Mouse (Mus musculus): ENCODE results near the gene Irf2bp1. TPM values are rescaled to one million over a fixed set of nuclear protein-coding genes. Genes with fewer than 3 reads are reported as not detected.

Irf2bp1 gene
- polyA plus RNA-seq (2012; ENCODE audit: insufficient read depth, insufficient read length, missing spikeins): 7.9 and 11.4 TPM in 2 replicates

- peaks cover 11% of the 10 kb centered on the region for H3K4me1 ChIP-seq (ENCODE audit: control insufficient read depth, insufficient read depth, insufficient read length, low read length)
- peak within 1 kb of the TSS; percentile 82 for H3K27ac ChIP-seq (replicated peaks; ENCODE audit: low read depth, low read length)
- peak within 1 kb of the TSS; percentile 93 for H3K4me3 ChIP-seq (ENCODE audit: insufficient read depth, low read depth, low read length)
These were observed at the start of gene Irf2bp1 for GRCm38 (mm10) chr7:19003902-19004630. Irf2bp1 (plus strand) TSS chr7:19004044.

- peak overlapping the region; percentile 99 for H3K27ac ChIP-seq (replicated peaks; ENCODE audit: low read depth, low read length)
- H3K4me3 ChIP-seq (ENCODE audit: insufficient read depth, low read depth, low read length): peak overlapping the region; percentile 80
- H3K4me1 ChIP-seq (ENCODE audit: control insufficient read depth, insufficient read depth, insufficient read length, low read length): peaks cover 12% of the 10 kb centered on the region
These were observed 46.1 kb upstream of the Irf2bp1 start for GRCm38 (mm10) chr7:18957569-18958383.

- H3K4me1 ChIP-seq (ENCODE audit: control insufficient read depth, insufficient read depth, insufficient read length, low read length): peaks cover 12% of the 10 kb centered on the region
- H3K27ac ChIP-seq (replicated peaks; ENCODE audit: low read depth, low read length): peak overlapping the region; percentile 99
- peak overlapping the region; percentile 80 for H3K4me3 ChIP-seq (ENCODE audit: insufficient read depth, low read depth, low read length)
These were observed 45.5 kb upstream of the Irf2bp1 start for GRCm38 (mm10) chr7:18958384-18958766.

- Histone ChIP-seq H3K27ac (replicated peaks; ENCODE audit: low read depth, low read length) (peak overlapping the region; percentile 99), H3K4me3 (ENCODE audit: insufficient read depth, low read depth, low read length) (peak overlapping the region; percentile 80), H3K4me1 (ENCODE audit: control insufficient read depth, insufficient read depth, insufficient read length, low read length) (peaks cover 12% of the 10 kb centered on the region)
These were observed 44.4 kb upstream of the Irf2bp1 start for GRCm38 (mm10) chr7:18959446-18959845.

- Histone ChIP-seq H3K27ac (replicated peaks; ENCODE audit: low read depth, low read length) (no peak overlapping the region), H3K4me3 (ENCODE audit: insufficient read depth, low read depth, low read length) (no peak overlapping the region), H3K4me1 (ENCODE audit: control insufficient read depth, insufficient read depth, insufficient read length, low read length) (peaks cover 14% of the 10 kb centered on the region)
These were observed 41.6 kb upstream of the Irf2bp1 start for GRCm38 (mm10) chr7:18962171-18962792.

- Histone ChIP-seq H3K27ac (replicated peaks; ENCODE audit: low read depth, low read length) (no peak overlapping the region), H3K4me3 (ENCODE audit: insufficient read depth, low read depth, low read length) (no peak overlapping the region), H3K4me1 (ENCODE audit: control insufficient read depth, insufficient read depth, insufficient read length, low read length) (peaks cover 14% of the 10 kb centered on the region)
These were observed 41.0 kb upstream of the Irf2bp1 start for GRCm38 (mm10) chr7:18962795-18963194.

- Histone ChIP-seq H3K4me1 (ENCODE audit: control insufficient read depth, insufficient read depth, insufficient read length, low read length) (peaks cover 14% of the 10 kb centered on the region), H3K4me3 (ENCODE audit: insufficient read depth, low read depth, low read length) (no peak overlapping the region), H3K27ac (replicated peaks; ENCODE audit: low read depth, low read length) (no peak overlapping the region)
These were observed 40.5 kb upstream of the Irf2bp1 start for GRCm38 (mm10) chr7:18963294-18963843.

- H3K4me1 ChIP-seq (ENCODE audit: control insufficient read depth, insufficient read depth, insufficient read length, low read length): peaks cover 4% of the 10 kb centered on the region
These were observed 38.5 kb upstream of the Irf2bp1 start for GRCm38 (mm10) chr7:18965312-18965711.

GRCm38 (mm10) chr7:18967603-18968002 is 36.2 kb upstream of the Irf2bp1 start:
- H3K4me3 ChIP-seq (ENCODE audit: insufficient read depth, low read depth, low read length): no peak overlapping the region
- no peak overlapping the region for H3K27ac ChIP-seq (replicated peaks; ENCODE audit: low read depth, low read length)
- H3K4me1 ChIP-seq (ENCODE audit: control insufficient read depth, insufficient read depth, insufficient read length, low read length): peaks cover 4% of the 10 kb centered on the region

More at GRCm38 (mm10) chr7:18965312-18965711, 38.5 kb upstream of the Irf2bp1 start:
- no peak overlapping the region for H3K27ac ChIP-seq (replicated peaks; ENCODE audit: low read depth, low read length)
- H3K4me3 ChIP-seq (ENCODE audit: insufficient read depth, low read depth, low read length): no peak overlapping the region

- H3K27ac ChIP-seq (replicated peaks; ENCODE audit: low read depth, low read length): no peak overlapping the region
- no peak overlapping the region for H3K4me3 ChIP-seq (ENCODE audit: insufficient read depth, low read depth, low read length)
- no peaks in the 10 kb centered on the region for H3K4me1 ChIP-seq (ENCODE audit: control insufficient read depth, insufficient read depth, insufficient read length, low read length)
These were observed 32.9 kb upstream of the Irf2bp1 start for GRCm38 (mm10) chr7:18970956-18971355.

GRCm38 (mm10) chr7:18978381-18978780 is 25.5 kb upstream of the Irf2bp1 start:
- no peak overlapping the region for H3K4me3 ChIP-seq (ENCODE audit: insufficient read depth, low read depth, low read length)
- no peak overlapping the region for H3K27ac ChIP-seq (replicated peaks; ENCODE audit: low read depth, low read length)
- H3K4me1 ChIP-seq (ENCODE audit: control insufficient read depth, insufficient read depth, insufficient read length, low read length): no peaks in the 10 kb centered on the region

GRCm38 (mm10) chr7:18986503-18986902 is 17.3 kb upstream of the Irf2bp1 start:
- H3K4me3 ChIP-seq (ENCODE audit: insufficient read depth, low read depth, low read length): no peak overlapping the region
- peaks cover 1% of the 10 kb centered on the region; the same call in 1 of the 2 replicates for H3K4me1 ChIP-seq (ENCODE audit: control insufficient read depth, insufficient read depth, insufficient read length, low read length)
- no peak overlapping the region for H3K27ac ChIP-seq (replicated peaks; ENCODE audit: low read depth, low read length)

GRCm38 (mm10) chr7:18987100-18987499 is 16.7 kb upstream of the Irf2bp1 start, which contains the start of gene Nanos2:
Nanos2 (plus strand) TSS chr7:18987400.
- H3K4me1 ChIP-seq (ENCODE audit: control insufficient read depth, insufficient read depth, insufficient read length, low read length): peaks cover 5% of the 10 kb centered on the region; the same call in 1 of the 2 replicates
- H3K4me3 ChIP-seq (ENCODE audit: insufficient read depth, low read depth, low read length): no peak within 1 kb of the TSS
- no peak within 1 kb of the TSS for H3K27ac ChIP-seq (replicated peaks; ENCODE audit: low read depth, low read length)

- Histone ChIP-seq H3K4me1 (ENCODE audit: control insufficient read depth, insufficient read depth, insufficient read length, low read length) (peaks cover 5% of the 10 kb centered on the region; the same call in 1 of the 2 replicates), H3K27ac (replicated peaks; ENCODE audit: low read depth, low read length) (no peak overlapping the region), H3K4me3 (ENCODE audit: insufficient read depth, low read depth, low read length) (no peak overlapping the region)
These were observed 16.1 kb upstream of the Irf2bp1 start for GRCm38 (mm10) chr7:18987747-18988146.

- Histone ChIP-seq H3K4me3 (ENCODE audit: insufficient read depth, low read depth, low read length) (no peak overlapping the region), H3K4me1 (ENCODE audit: control insufficient read depth, insufficient read depth, insufficient read length, low read length) (peaks cover 5% of the 10 kb centered on the region; the same call in 1 of the 2 replicates), H3K27ac (replicated peaks; ENCODE audit: low read depth, low read length) (no peak overlapping the region)
These were observed 15.1 kb upstream of the Irf2bp1 start for GRCm38 (mm10) chr7:18988780-18989179.

Measured in brown adipose tissue, adult 24 weeks (tissue).